Mouse (Mus musculus) G1E (cell line): Measurements from ENCODE around the gene E130309D02Rik. TPM values are rescaled to one million over a fixed set of nuclear protein-coding genes. Genes with fewer than 3 reads are reported as not detected.

ENCODE experiments used
- ATAC-seq: 2 replicates; pipeline ENCODE4 v1.8.0; 2016; ENCODE audit warnings: mild to moderate bottlenecking; ENCODE audit not compliant: insufficient number of reproducible peaks, poor library complexity, low FRiP score, severe bottlenecking; ENCODE audit errors: extremely low read depth
- DNase-seq: peaks from one replicate; pipeline ENCODE4 v3.0.0; 2012; ENCODE audit warnings: low spot score
- H3K27me3 ChIP-seq: 2 replicates; pipeline ENCODE4 v1.6.1; 2012; ENCODE audit warnings: mild to moderate bottlenecking, low read length, inconsistent platforms; ENCODE audit not compliant: insufficient read depth
- H3K36me3 ChIP-seq: replicated peaks from 2 replicates; pipeline ENCODE3; 2012; ENCODE audit warnings: mild to moderate bottlenecking, inconsistent platforms
- H3K4me1 ChIP-seq: 2 replicates; pipeline ENCODE4 v1.6.1; 2012; ENCODE audit warnings: low read depth, low read length, inconsistent platforms, mixed read lengths; ENCODE audit not compliant: insufficient read depth
- H3K4me3 ChIP-seq: 2 replicates; pipeline ENCODE4 v1.5.1; 2012; ENCODE audit warnings: low read depth, mild to moderate bottlenecking, inconsistent platforms, low read length, moderate library complexity, mixed read lengths
- H3K9me3 ChIP-seq: replicated peaks from 2 replicates; pipeline ENCODE4 v1.6.1; 2012; ENCODE audit warnings: inconsistent platforms
- CTCF ChIP-seq: IDR thresholded peaks from 2 replicates; pipeline ENCODE4 v1.5.1; 2012; ENCODE audit warnings: low read depth, low read length, inconsistent platforms, mixed read lengths
- GATA1 ChIP-seq: IDR thresholded peaks from 2 replicates; pipeline ENCODE4 v1.6.1; 2012; ENCODE audit warnings: borderline replicate concordance, low read length, inconsistent platforms, mixed read lengths
- GATA2 ChIP-seq: IDR thresholded peaks from 2 replicates; pipeline ENCODE4 v1.6.1; 2012; ENCODE audit warnings: low read depth, low read length, inconsistent platforms, borderline replicate concordance
- POLR2AphosphoS5 ChIP-seq: IDR thresholded peaks from 2 replicates; pipeline ENCODE4 v1.6.1; 2012; ENCODE audit warnings: low read depth, low read length, inconsistent platforms; ENCODE audit not compliant: insufficient replicate concordance
- TAL1 ChIP-seq: conservative IDR thresholded peaks from 2 replicates; pipeline ENCODE4 v1.6.1; 2012; ENCODE audit warnings: low read depth, low read length, inconsistent platforms, mixed read lengths
- polyA plus RNA-seq: library from polyadenylated mRNA; stranded (reverse); fragments of >175 nt; gene quantifications from 2 replicates; pipeline ENCODE4 v1.2.3, GENCODE M21; 2012
- total RNA-seq, 2 experiments: library from RNA; stranded (forward) in 1 of 2; stranded (reverse) in 1 of 2; fragments of 200-1000 nt in 1 of 2; fragments of >200 nt in 1 of 2; fragmentation: Nextera tagmentation in 1 of 2; gene quantifications; 2 replicates each; pipeline ENCODE4 v1.2.3; 2014 to 2017

E130309D02Rik gene
- total and polyA plus RNA-seq, 3 experiments: 18.0 to 134 (median 75.0) TPM

DNA sequence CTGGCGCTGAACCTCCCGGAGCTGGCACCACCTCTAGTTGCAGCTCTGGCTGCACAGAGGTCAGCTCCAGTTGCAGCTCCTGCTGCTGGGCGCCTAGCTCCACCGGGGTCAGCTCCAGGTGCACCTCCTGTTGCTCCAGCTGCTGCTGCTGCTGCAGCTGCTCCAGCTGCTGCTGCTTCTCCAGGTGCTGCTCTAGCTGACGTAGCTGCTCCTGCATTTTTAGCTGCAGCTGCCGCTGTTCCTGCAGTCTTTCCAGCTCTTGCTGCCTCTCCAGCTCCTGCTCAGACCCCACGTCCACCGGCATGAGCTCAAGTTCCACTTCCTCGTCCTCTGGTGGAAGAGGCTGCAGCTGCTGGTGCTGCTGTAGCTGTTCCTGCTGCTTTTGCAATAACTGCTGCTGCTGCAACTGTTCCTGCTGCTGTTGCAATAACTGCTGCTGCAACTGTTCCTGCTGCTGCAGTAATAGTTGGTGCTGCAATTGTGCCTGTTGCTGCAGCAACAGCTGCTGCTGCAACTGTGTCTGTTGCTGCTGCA is 26.7 kb downstream of the E130309D02Rik start:
- DNase-seq (no peak), ATAC-seq (no peak)
- Histone ChIP-seq H3K9me3 (peaks cover 13% of the 10 kb centered on the region), H3K4me1 (no peaks in the 10 kb centered on the region; the same call in 1 of the 2 replicates), H3K27me3 (peaks cover 35% of the 10 kb centered on the region), H3K4me3 (no peak overlapping the region), H3K36me3 (peaks cover 7% of the 10 kb centered on the region)
- TF ChIP-seq CTCF (no peak), TAL1 (no peak), POLR2AphosphoS5 (no peak), GATA1 (no peak), GATA2 (no peak)

DNA sequence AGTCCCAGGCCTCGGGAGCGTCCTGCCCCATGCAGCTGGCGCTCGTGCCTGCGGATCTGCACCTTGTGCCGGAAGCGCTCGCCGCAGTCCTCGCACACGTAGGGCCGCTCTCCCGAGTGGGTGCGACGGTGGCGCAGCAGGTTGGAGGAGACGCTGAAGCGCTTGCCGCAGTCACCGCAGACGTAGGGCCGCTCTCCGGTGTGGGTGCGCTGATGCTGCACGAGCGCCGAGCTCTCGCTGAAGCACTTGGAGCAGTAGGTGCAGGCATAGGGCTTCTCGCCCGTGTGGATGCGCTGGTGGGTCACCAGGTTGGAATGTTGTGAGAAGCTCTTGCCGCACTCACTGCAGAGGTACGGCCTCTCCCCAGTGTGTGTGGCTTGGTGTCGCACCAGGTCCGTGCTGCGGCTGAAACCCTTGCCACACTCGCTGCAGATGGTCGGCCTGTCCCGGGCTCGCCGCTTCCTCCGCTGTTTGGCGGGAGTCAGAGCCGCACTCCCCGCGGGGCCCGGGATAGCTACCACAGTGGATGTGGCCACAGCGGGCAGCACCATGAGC is 27.3 kb downstream of the E130309D02Rik start:
- DNase-seq (no peak), ATAC-seq (no peak)
- Histone ChIP-seq H3K36me3 (peaks cover 6% of the 10 kb centered on the region), H3K4me3 (no peak overlapping the region), H3K27me3 (peaks cover 38% of the 10 kb centered on the region), H3K4me1 (no peaks in the 10 kb centered on the region; the same call in 1 of the 2 replicates), H3K9me3 (peaks cover 9% of the 10 kb centered on the region)
- no peak for TF ChIP-seq GATA2
- no peak for TF ChIP-seq POLR2AphosphoS5
- no peak for TF ChIP-seq CTCF

DNA sequence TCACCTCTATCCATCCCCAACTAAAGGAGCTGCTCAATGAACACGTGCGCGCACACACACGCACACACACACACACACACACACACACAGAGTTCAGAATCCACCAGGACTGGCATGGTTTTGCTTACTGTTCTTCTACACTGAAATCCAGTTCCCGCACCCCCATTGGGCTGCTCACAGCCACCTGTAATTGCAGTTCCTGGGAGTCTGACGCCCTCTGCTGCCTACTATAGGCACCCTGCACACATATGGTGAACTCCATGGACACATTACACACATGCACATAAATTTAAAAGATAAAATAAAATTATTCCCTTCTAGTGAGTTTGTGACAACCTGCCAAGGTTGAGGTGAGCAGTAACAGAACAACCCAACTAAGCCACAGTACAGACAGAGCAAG is 30.4 kb downstream of the E130309D02Rik start:
- Histone ChIP-seq H3K9me3 (peaks cover 5% of the 10 kb centered on the region; the same call in 1 of the 2 replicates), H3K27me3 (peaks cover 56% of the 10 kb centered on the region), H3K36me3 (peaks cover 4% of the 10 kb centered on the region), H3K4me1 (no peaks in the 10 kb centered on the region; the same call in 1 of the 2 replicates), H3K4me3 (no peak overlapping the region)
- DNase-seq: no peak
- no peak; the same call in 1 of the 2 replicates for ATAC-seq
- TF ChIP-seq GATA2 (no peak), POLR2AphosphoS5 (no peak)

DNA sequence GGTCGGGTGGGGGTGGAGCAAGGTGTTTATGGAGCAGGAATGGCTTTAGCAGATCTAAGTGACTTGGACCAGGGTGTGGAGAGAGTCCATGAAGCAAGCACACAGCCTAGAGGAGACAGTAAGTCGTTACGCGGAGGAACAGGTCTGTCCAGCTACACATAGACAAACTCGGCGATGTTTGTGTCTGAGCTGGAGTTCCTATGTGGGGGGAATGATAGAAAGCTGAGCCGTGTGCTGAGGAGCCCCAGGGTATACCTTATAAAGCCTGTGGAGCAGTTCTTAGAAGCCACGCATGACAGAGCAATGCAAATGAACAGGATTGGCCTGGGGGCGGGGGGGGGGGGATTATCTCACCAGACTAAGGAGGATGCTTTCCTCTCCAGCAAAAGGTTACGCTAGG is 35.9 kb downstream of the E130309D02Rik start:
- peaks cover 68% of the 10 kb centered on the region for H3K27me3 ChIP-seq
- no peaks in the 10 kb centered on the region for H3K9me3 ChIP-seq
- H3K4me3 ChIP-seq: no peak overlapping the region
- ATAC-seq (no peak), DNase-seq (no peak)
- TF ChIP-seq POLR2AphosphoS5: no peak
- no peak for TF ChIP-seq CTCF
- TF ChIP-seq GATA2: no peak
- TF ChIP-seq GATA1: no peak
- no peak for TF ChIP-seq TAL1
- peaks cover 17% of the 10 kb centered on the region for H3K4me1 ChIP-seq
- no peaks in the 10 kb centered on the region for H3K36me3 ChIP-seq

DNA sequence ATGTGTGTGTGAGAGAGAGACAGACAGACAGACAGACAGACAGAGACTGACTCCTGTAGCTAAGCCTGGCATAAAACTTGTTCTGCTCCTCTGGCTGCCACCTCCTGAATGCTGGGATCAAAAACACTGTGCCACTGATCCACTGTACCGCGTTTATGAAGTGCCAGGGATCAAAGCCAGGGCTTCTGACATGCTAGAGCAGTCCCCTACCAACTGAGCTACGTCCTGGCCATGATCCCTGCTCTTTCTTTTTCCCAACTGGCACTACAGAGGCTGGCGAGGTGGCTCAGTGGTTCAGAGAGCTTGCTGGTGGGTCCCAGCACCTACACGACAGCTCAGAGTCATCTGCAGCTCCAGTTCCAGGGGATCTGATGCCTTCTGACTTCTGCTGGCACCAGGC is 39.4 kb downstream of the E130309D02Rik start:
- peaks cover 8% of the 10 kb centered on the region for H3K36me3 ChIP-seq
- H3K4me3 ChIP-seq: no peak overlapping the region
- no peak for ATAC-seq
- DNase-seq: no peak
- peaks cover 47% of the 10 kb centered on the region for H3K4me1 ChIP-seq
- H3K9me3 ChIP-seq: no peaks in the 10 kb centered on the region
- TF ChIP-seq TAL1 (no peak), CTCF (no peak)
- peaks cover 49% of the 10 kb centered on the region for H3K27me3 ChIP-seq

DNA sequence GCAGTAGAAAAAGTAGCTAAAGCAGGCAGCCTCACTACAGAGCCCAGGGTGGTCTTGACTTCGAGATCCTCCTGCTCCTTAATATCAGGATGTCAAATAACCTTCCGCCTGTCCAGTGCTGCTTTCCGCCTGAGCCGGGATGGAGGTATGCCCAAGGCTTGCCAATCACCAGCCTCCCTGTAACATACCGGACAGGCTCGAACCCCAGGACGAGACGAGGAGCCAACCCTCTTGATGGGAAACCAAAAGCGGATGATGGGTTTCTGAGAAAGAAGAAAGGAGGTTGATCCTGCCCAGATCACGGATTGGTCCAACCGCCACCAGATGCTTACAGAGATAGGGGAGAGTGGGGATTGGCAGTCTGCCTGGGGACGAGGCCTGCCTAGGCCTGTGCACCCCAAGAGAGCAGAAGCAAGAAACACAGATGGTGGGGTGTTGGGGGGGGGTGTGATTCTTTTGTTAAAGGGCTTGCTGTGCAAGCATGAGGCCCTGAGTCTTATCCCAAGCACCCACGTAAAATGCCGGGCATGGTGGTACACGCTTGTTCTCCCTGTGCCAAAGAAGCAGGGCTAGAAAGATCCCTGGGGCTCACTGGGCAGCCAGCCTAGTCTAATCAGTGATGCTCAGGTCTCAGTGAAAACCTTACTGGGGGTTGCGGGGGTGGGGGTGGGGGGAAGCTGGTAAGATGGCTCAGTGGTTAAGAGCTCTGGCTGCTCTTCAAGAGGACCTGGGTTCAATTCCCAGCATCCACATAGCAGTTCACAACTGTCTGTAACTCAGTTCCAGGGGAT is 42.4 kb downstream of the E130309D02Rik start:
- Histone ChIP-seq H3K4me3 (peak overlapping the region; percentile 33; the same call in 1 of the 2 replicates), H3K4me1 (peaks cover 67% of the 10 kb centered on the region), H3K27me3 (peaks cover 25% of the 10 kb centered on the region), H3K36me3 (peaks cover 12% of the 10 kb centered on the region), H3K9me3 (no peaks in the 10 kb centered on the region)
- no peak for TF ChIP-seq CTCF
- DNase-seq (peak; percentile 70), ATAC-seq (peak; percentile 65; the same call in 1 of the 2 replicates)

DNA sequence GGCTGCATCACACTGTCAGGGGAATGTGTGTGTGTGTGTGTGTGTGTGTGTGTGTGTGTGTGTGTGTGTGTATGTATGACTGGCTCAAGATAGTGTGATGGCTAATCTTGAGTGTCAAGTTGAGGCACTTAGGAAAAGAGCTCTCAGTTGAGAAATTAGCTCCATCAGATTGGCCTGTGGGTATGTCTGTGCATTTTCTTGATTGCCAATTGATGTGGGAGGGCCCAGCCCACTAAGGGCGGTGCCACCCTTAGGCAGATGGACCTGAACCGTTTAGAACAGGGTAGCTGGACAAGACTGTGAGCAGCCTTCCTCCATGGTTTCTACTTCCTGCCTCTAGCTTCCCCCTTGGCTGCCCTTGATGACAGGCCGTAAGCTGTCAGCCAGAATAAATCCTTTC is 43.1 kb downstream of the E130309D02Rik start:
- Histone ChIP-seq H3K4me3 (no peak overlapping the region; the same call in 1 of the 2 replicates), H3K9me3 (no peaks in the 10 kb centered on the region), H3K36me3 (peaks cover 13% of the 10 kb centered on the region), H3K27me3 (peaks cover 19% of the 10 kb centered on the region), H3K4me1 (peaks cover 72% of the 10 kb centered on the region)
- no peak for ATAC-seq
- TF ChIP-seq CTCF: no peak
- no peak for TF ChIP-seq TAL1
- TF ChIP-seq GATA2: no peak
- TF ChIP-seq POLR2AphosphoS5: no peak
- DNase-seq: no peak
